Mouse (Mus musculus) spleen, postnatal 36 days (tissue): Measurements from ENCODE around the gene Tfap2b.

Experiments used
- DNase-seq, 2 experiments: peaks; one replicate each; pipeline ENCODE4 v3.0.0; 2022; ENCODE audit warnings: low spot score in 2 of 2, mixed read lengths in 1 of 2

Tfap2b gene

GRCm38 (mm10) chr1:19208641-19209358, at the start of gene Tfap2b:
TSS of gene Tfap2b (plus strand) at chr1:19208914.
- no peak for DNase-seq

- DNase-seq = no peak
Measured at GRCm38 (mm10) chr1:19178742-19179397, 29.8 kb upstream of the Tfap2b start.

- no peak for DNase-seq
Measured at GRCm38 (mm10) chr1:19205649-19206048, 3.1 kb upstream of the Tfap2b start.

GRCm38 (mm10) chr1:19206194-19206593, 2.5 kb upstream of the Tfap2b start:
- no peak for DNase-seq

- no peak for DNase-seq
Measured at GRCm38 (mm10) chr1:19207611-19208010, 1.1 kb upstream of the Tfap2b start.

- DNase-seq = no peak
Measured at GRCm38 (mm10) chr1:19209359-19209745, 638 bp downstream of the Tfap2b start.

GRCm38 (mm10) chr1:19209776-19210175, 1.1 kb downstream of the Tfap2b start:
- no peak for DNase-seq

- DNase-seq = no peak
Measured at GRCm38 (mm10) chr1:19210215-19211032, 1.7 kb downstream of the Tfap2b start.

- DNase-seq = no peak
Measured at GRCm38 (mm10) chr1:19211033-19211405, 2.3 kb downstream of the Tfap2b start.

GRCm38 (mm10) chr1:19211546-19212154, 2.9 kb downstream of the Tfap2b start:
- DNase-seq = no peak

- no peak for DNase-seq
Measured at GRCm38 (mm10) chr1:19212691-19213090, 4.0 kb downstream of the Tfap2b start.

- DNase-seq = no peak
Measured at GRCm38 (mm10) chr1:19213171-19213570, 4.5 kb downstream of the Tfap2b start.

GRCm38 (mm10) chr1:19213851-19214395, 5.2 kb downstream of the Tfap2b start:
- DNase-seq = no peak

GRCm38 (mm10) chr1:19217391-19217790, 8.7 kb downstream of the Tfap2b start:
- no peak for DNase-seq

GRCm38 (mm10) chr1:19218221-19218620, 9.5 kb downstream of the Tfap2b start:
- no peak for DNase-seq

- DNase-seq = no peak
Measured at GRCm38 (mm10) chr1:19219381-19219780, 10.7 kb downstream of the Tfap2b start.

- DNase-seq = no peak
Measured at GRCm38 (mm10) chr1:19220564-19220963, 11.8 kb downstream of the Tfap2b start.

GRCm38 (mm10) chr1:19221601-19222000, 12.9 kb downstream of the Tfap2b start:
- no peak for DNase-seq

GRCm38 (mm10) chr1:19226699-19227098, 18.0 kb downstream of the Tfap2b start:
- DNase-seq = no peak

- DNase-seq = no peak
Measured at GRCm38 (mm10) chr1:19230926-19231573, 22.3 kb downstream of the Tfap2b start.

- DNase-seq = no peak
Measured at GRCm38 (mm10) chr1:19231574-19232080, 22.9 kb downstream of the Tfap2b start.
